Mouse (Mus musculus): Measurements from ENCODE around the gene Pabpc4. TPM values are rescaled to one million over a fixed set of nuclear protein-coding genes. Genes with fewer than 3 reads are reported as not detected.

The Pabpc4 gene
- polyA plus RNA-seq, 1 experiment from 2014 or later, result 47.7 TPM

DNA sequence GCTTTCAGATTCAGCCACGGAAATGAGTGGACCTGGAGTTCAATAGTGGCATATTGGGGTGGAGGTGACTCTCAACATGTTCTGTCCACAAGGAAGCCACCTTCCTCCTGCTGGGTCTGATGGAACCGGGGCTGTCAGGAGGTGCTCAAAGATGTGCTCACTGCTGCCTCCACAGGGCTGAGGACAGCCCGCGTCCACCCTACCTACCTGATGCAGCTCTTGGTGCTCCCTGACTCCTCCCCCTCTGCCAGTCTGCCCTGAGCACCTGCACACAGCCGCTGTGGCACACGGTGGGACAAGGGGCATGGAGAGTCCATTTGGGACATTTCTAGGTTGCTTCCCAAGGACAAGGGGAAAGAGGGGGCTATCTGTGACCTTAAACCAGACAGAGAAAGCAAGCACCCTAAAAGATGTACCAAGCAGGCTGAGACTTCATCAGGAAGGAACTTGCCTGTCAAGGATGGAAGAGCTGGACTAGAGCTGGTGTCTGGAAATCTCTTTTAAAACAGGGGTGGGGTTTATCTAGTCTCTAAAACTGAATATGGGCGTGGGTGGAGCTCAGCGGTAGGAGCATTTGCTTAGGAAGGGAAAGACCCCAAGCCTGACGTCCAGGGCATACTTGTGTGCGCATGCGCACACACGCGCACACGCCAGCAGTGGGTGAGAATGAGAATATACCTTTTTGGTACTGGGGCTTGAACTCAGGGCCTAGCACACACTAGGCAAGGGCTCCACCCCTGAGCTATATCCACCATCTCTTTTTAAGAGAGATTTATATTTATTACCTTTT, 73.8 kb downstream of the Pabpc4 start:
- no peak overlapping the region for H3K9ac ChIP-seq (replicated peaks; ENCODE audit: low read length)
- peaks cover 9% of the 10 kb centered on the region for H3K27me3 ChIP-seq (ENCODE audit: insufficient read depth, low read length)
- ATAC-seq (ENCODE audit: low FRiP score, low TSS enrichment), result no peak
- WGBS, result 70% methylated on average over 14 of the region's 14 CpGs
- no peak overlapping the region for H3K4me2 ChIP-seq (replicated peaks; ENCODE audit: low read depth, low read length)
- H3K9me3 ChIP-seq (ENCODE audit: low read length), result peaks cover 4% of the 10 kb centered on the region; the same call in 1 of the 2 replicates
- H3K36me3 ChIP-seq (ENCODE audit: insufficient read depth, low read length), result no peaks in the 10 kb centered on the region
- no peaks in the 10 kb centered on the region for H3K4me1 ChIP-seq (ENCODE audit: insufficient read depth, low read length)
- no peak overlapping the region for H3K4me3 ChIP-seq (ENCODE audit: low read length)
- H3K27ac ChIP-seq (ENCODE audit: low read length), result no peak overlapping the region

- Histone ChIP-seq H3K36me3 (ENCODE audit: insufficient read depth, low read length) (no peaks in the 10 kb centered on the region), H3K9me3 (ENCODE audit: low read length) (peaks cover 4% of the 10 kb centered on the region; the same call in 1 of the 2 replicates), H3K4me1 (ENCODE audit: insufficient read depth, low read length) (peaks cover 7% of the 10 kb centered on the region), H3K4me2 (replicated peaks; ENCODE audit: low read depth, low read length) (no peak overlapping the region), H3K27ac (ENCODE audit: low read length) (no peak overlapping the region), H3K4me3 (ENCODE audit: low read length) (no peak overlapping the region), H3K9ac (replicated peaks; ENCODE audit: low read length) (no peak overlapping the region), H3K27me3 (ENCODE audit: insufficient read depth, low read length) (peaks cover 25% of the 10 kb centered on the region)
- ATAC-seq (ENCODE audit: low FRiP score, low TSS enrichment), result no peak
- WGBS, result 69% methylated on average over 4 of the region's 4 CpGs
Observed at GRCm38 (mm10) chr4:123337693-123338092, 75.5 kb downstream of the Pabpc4 start.

DNA sequence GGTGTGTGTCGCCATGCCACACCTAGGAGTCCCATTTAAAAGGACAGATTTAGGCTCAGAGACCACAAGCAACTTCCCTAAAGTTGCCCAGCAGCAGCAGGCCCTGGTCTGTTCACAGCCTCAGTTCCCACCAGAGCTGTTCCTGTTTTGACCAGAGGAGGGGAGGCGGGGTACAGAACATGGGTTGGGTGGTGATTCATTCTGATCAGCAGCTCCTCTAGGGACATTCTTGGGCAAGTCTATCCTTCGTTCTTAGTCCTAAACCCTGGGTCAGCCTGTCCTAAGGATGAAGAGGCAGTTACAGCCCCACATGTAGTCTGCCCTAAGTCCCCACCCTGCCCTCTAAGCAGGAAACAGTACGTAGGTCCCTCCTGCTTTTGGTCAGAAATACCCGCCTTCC, 78.1 kb downstream of the Pabpc4 start:
- ATAC-seq (ENCODE audit: low FRiP score, low TSS enrichment), result no peak
- peaks cover 37% of the 10 kb centered on the region for H3K27me3 ChIP-seq (ENCODE audit: insufficient read depth, low read length)
- no peaks in the 10 kb centered on the region for H3K9me3 ChIP-seq (ENCODE audit: low read length)
- 75% methylated on average over 5 of the region's 5 CpGs for WGBS
- H3K4me2 ChIP-seq (replicated peaks; ENCODE audit: low read depth, low read length), result no peak overlapping the region
- H3K27ac ChIP-seq (ENCODE audit: low read length), result no peak overlapping the region
- no peak overlapping the region for H3K4me3 ChIP-seq (ENCODE audit: low read length)
- no peaks in the 10 kb centered on the region for H3K36me3 ChIP-seq (ENCODE audit: insufficient read depth, low read length)
- H3K9ac ChIP-seq (replicated peaks; ENCODE audit: low read length), result no peak overlapping the region
- H3K4me1 ChIP-seq (ENCODE audit: insufficient read depth, low read length), result peaks cover 12% of the 10 kb centered on the region

GRCm38 (mm10) chr4:123342091-123342641, 80.0 kb downstream of the Pabpc4 start:
- peak overlapping the region; percentile 31; the same call in 1 of the 2 replicates for H3K9ac ChIP-seq (replicated peaks; ENCODE audit: low read length)
- peaks cover 12% of the 10 kb centered on the region for H3K4me1 ChIP-seq (ENCODE audit: insufficient read depth, low read length)
- 3% methylated on average over 42 of the region's 43 CpGs for WGBS
- ATAC-seq (ENCODE audit: low FRiP score, low TSS enrichment), result no peak; the same call in 1 of the 2 replicates
- peak overlapping the region; percentile 57 for H3K4me3 ChIP-seq (ENCODE audit: low read length)
- no peaks in the 10 kb centered on the region for H3K9me3 ChIP-seq (ENCODE audit: low read length)
- peaks cover 37% of the 10 kb centered on the region for H3K27me3 ChIP-seq (ENCODE audit: insufficient read depth, low read length)
- no peak overlapping the region for H3K27ac ChIP-seq (ENCODE audit: low read length)
- H3K4me2 ChIP-seq (replicated peaks; ENCODE audit: low read depth, low read length), result peak overlapping the region; percentile 92
- no peaks in the 10 kb centered on the region for H3K36me3 ChIP-seq (ENCODE audit: insufficient read depth, low read length)

- Histone ChIP-seq H3K36me3 (ENCODE audit: insufficient read depth, low read length) (no peaks in the 10 kb centered on the region), H3K4me3 (ENCODE audit: low read length) (peak within 1 kb of the TSS; percentile 57), H3K27ac (ENCODE audit: low read length) (no peak within 1 kb of the TSS), H3K9ac (replicated peaks; ENCODE audit: low read length) (peak within 1 kb of the TSS; percentile 47), H3K4me1 (ENCODE audit: insufficient read depth, low read length) (peaks cover 12% of the 10 kb centered on the region), H3K27me3 (ENCODE audit: insufficient read depth, low read length) (peaks cover 37% of the 10 kb centered on the region), H3K4me2 (replicated peaks; ENCODE audit: low read depth, low read length) (peak within 1 kb of the TSS; percentile 92), H3K9me3 (ENCODE audit: low read length) (no peaks in the 10 kb centered on the region)
- peak; percentile 92 for ATAC-seq (ENCODE audit: low FRiP score, low TSS enrichment)
- under 1% methylated on average over 65 of the region's 65 CpGs for WGBS
Observed at GRCm38 (mm10) chr4:123342642-123343470, 80.7 kb downstream of the Pabpc4 start, which contains the start of gene Bmp8a. Gene Bmp8a, minus strand, starts transcription at chr4:123343252.

- WGBS, result 3% methylated on average over 6 of the region's 6 CpGs
- Histone ChIP-seq H3K4me2 (replicated peaks; ENCODE audit: low read depth, low read length) (peak overlapping the region; percentile 92), H3K4me1 (ENCODE audit: insufficient read depth, low read length) (peaks cover 12% of the 10 kb centered on the region), H3K9ac (replicated peaks; ENCODE audit: low read length) (peak overlapping the region; percentile 47; the same call in 1 of the 2 replicates), H3K9me3 (ENCODE audit: low read length) (no peaks in the 10 kb centered on the region), H3K27ac (ENCODE audit: low read length) (no peak overlapping the region), H3K27me3 (ENCODE audit: insufficient read depth, low read length) (peaks cover 37% of the 10 kb centered on the region), H3K4me3 (ENCODE audit: low read length) (peak overlapping the region; percentile 57), H3K36me3 (ENCODE audit: insufficient read depth, low read length) (no peaks in the 10 kb centered on the region)
- ATAC-seq (ENCODE audit: low FRiP score, low TSS enrichment), result peak; percentile 4; the same call in 1 of the 2 replicates
Observed at GRCm38 (mm10) chr4:123343471-123343789, 81.3 kb downstream of the Pabpc4 start.

Other genes with a start within 250 kb of the Pabpc4 start
- 18.1 and 21.5 TPM in 2 replicates for gene Trit1, start 245.8 kb upstream of the Pabpc4 start, polyA plus RNA-seq (2015; fragmentation: Nextera tagmentation; extraction: Ambion mirVana)
- 0.17 and 0.26 TPM in 2 replicates for gene Bmp8b, start 157.2 kb upstream of the Pabpc4 start, polyA plus RNA-seq (2015; fragmentation: Nextera tagmentation; extraction: Ambion mirVana)
- gene Oxct2b, start 146.1 kb upstream of the Pabpc4 start, polyA plus RNA-seq (2015; fragmentation: Nextera tagmentation; extraction: Ambion mirVana), result 0.12 TPM in 1 of 2 replicates, not detected in the other
- gene Ppie, start 122.4 kb upstream of the Pabpc4 start, polyA plus RNA-seq (2015; fragmentation: Nextera tagmentation; extraction: Ambion mirVana), result 112 TPM in 2 replicates
- gene Hpcal4, start 79.1 kb upstream of the Pabpc4 start, polyA plus RNA-seq (2015; fragmentation: Nextera tagmentation; extraction: Ambion mirVana), result 1.3 and 1.7 TPM in 2 replicates
- gene Nt5c1a, start 60.8 kb upstream of the Pabpc4 start, polyA plus RNA-seq (2015; fragmentation: Nextera tagmentation; extraction: Ambion mirVana), result 0.25 and 0.28 TPM in 2 replicates
- gene Heyl, start 28.8 kb upstream of the Pabpc4 start, polyA plus RNA-seq (2015; fragmentation: Nextera tagmentation; extraction: Ambion mirVana), result 48.8 and 50.7 TPM in 2 replicates
- 0.16 TPM in 1 of 2 replicates, not detected in the other for gene Oxct2a, start 61.3 kb downstream of the Pabpc4 start, polyA plus RNA-seq (2015; fragmentation: Nextera tagmentation; extraction: Ambion mirVana)
- gene Bmp8a, start 80.9 kb downstream of the Pabpc4 start, polyA plus RNA-seq (2015; fragmentation: Nextera tagmentation; extraction: Ambion mirVana), result 0.32 and 0.36 TPM in 2 replicates

Measured in kidney, embryonic 16.5 days (tissue).